Mouse (Mus musculus): ENCODE measurements around the gene Srarp. TPM values are rescaled to one million over a fixed set of nuclear protein-coding genes. Genes with fewer than 3 reads are reported as not detected.

The Srarp gene
- total RNA-seq, 2 experiments from 2014 or later, result 0.67 to 1.6 TPM

- no peak for DNase-seq
- intact Hi-C loops (cut with DNase I), result no loop called here
Observed at GRCm38 (mm10) chr4:141426796-141427745, 8.8 kb downstream of the Srarp start.

GRCm38 (mm10) chr4:141425484-141426479, 10.1 kb downstream of the Srarp start:
- DNase-seq, result peak; percentile 58 to 74
- intact Hi-C loops (cut with DNase I), result no loop called here

- no peak for DNase-seq
- intact Hi-C loops (cut with DNase I), result no loop called here
Observed at GRCm38 (mm10) chr4:141423691-141424431, 12.0 kb downstream of the Srarp start.

GRCm38 (mm10) chr4:141423288-141423687, 12.6 kb downstream of the Srarp start:
- intact Hi-C loops (cut with DNase I), result no loop called here
- peak; percentile 49 to 63 for DNase-seq

- intact Hi-C loops (cut with DNase I), result no loop called here
- DNase-seq, result no peak
Observed at GRCm38 (mm10) chr4:141422841-141423240, 13.1 kb downstream of the Srarp start.

GRCm38 (mm10) chr4:141421423-141421822, 14.5 kb downstream of the Srarp start:
- peak; percentile 82 to 85 for DNase-seq
- intact Hi-C loops (cut with DNase I), result no loop called here

- intact Hi-C loops (cut with DNase I), result no loop called here
- DNase-seq, result no peak
Observed at GRCm38 (mm10) chr4:141420886-141421285, 15.0 kb downstream of the Srarp start.

- DNase-seq, result no peak
Observed at GRCm38 (mm10) chr4:141420192-141420829, 15.6 kb downstream of the Srarp start, which contains the start of gene Hspb7. Hspb7 (plus strand) TSS chr4:141420779.

GRCm38 (mm10) chr4:141419398-141420191, 16.3 kb downstream of the Srarp start:
- intact Hi-C loops (cut with DNase I), result no loop called here
- DNase-seq, result no peak

More at GRCm38 (mm10) chr4:141420192-141420829, 15.6 kb downstream of the Srarp start, which contains the start of gene Hspb7:
- intact Hi-C loops (cut with DNase I), result no loop called here

- intact Hi-C loops (cut with DNase I), result no loop called here
- no peak for DNase-seq
Observed at GRCm38 (mm10) chr4:141415924-141416323, 20.0 kb downstream of the Srarp start, which contains the start of gene Clcnkb. Clcnkb (minus strand) TSS chr4:141416014.

- no peak for DNase-seq
- intact Hi-C loops (cut with DNase I), result no loop called here
Observed at GRCm38 (mm10) chr4:141411430-141411992, 24.4 kb downstream of the Srarp start.

GRCm38 (mm10) chr4:141408577-141408976, 27.3 kb downstream of the Srarp start:
- DNase-seq, result no peak
- intact Hi-C loops (cut with DNase I), result no loop called here

- DNase-seq, result peak; percentile 61 to 63
- intact Hi-C loops (cut with DNase I), result no loop called here
Observed at GRCm38 (mm10) chr4:141406516-141407299, 29.2 kb downstream of the Srarp start.

- intact Hi-C loops (cut with DNase I), result no loop called here
- no peak for DNase-seq
Observed at GRCm38 (mm10) chr4:141405314-141405622, 30.6 kb downstream of the Srarp start.

- intact Hi-C loops (cut with DNase I), result loop anchor here (1.0 to 5.0 kb wide), 2 partner anchors 171 to 453 kb away; no protein-coding TSS in a partner anchor
- DNase-seq, result peak; percentile 89 to 92
Observed at GRCm38 (mm10) chr4:141404518-141405313, 31.2 kb downstream of the Srarp start.

- intact Hi-C loops (cut with DNase I), result loop anchor here (5.0 kb wide), 1 partner anchor 457 kb away; no protein-coding TSS in a partner anchor
- DNase-seq, result no peak
Observed at GRCm38 (mm10) chr4:141400171-141400570, 35.7 kb downstream of the Srarp start.

- intact Hi-C loops (cut with DNase I), result no loop called here
Observed at GRCm38 (mm10) chr4:141398545-141398944, 37.4 kb downstream of the Srarp start, which contains the start of gene Clcnka. Clcnka (minus strand) TSS chr4:141398724.

More at GRCm38 (mm10) chr4:141398545-141398944, 37.4 kb downstream of the Srarp start, which contains the start of gene Clcnka:
- no peak for DNase-seq

All from heart, postnatal 36 days (tissue).